In the genomic region with DNA sequence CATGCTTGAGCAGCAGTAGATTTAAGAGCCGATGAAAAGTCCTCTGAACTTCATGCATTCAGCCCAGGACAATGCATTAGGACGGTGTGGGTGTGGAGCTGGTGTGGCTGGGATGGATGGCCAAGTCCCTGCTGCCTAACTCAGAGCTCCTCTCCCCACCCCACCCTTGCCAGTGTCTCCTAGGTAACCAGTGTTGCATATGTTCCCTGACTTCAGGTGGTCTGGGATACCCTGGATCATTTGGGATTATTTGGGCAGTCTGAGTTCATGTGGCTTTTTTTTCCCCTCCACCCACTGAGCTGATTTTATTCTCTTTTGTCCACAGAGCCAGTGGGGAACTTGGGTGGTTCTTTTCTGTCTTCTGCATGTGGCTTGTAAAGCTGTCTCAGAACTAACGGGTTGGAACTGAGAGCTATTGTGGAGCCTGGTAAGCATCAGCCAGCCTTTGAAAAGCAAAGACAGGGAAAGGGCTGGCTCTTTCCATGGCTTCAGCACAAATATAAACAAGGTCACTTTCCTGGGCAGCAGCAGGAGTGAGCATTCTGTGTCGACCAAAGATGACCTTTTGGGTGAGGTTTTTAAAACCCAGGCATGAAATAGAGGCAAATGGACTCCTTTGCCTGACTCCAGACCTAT, we compare ENCODE assay signal across 11 mouse cellular contexts.
DNase-seq lines count a peak whose midpoint lies in the region; ATAC-seq lines count a peak whose summit lies in the region.
"Had no signal": no experiment of that assay in that cellular context is flagged by ENCODE, and none has a peak within 500 bp of the region (broad histone marks: within the 10 kb centered on the region; RNA-seq: fewer than 3 reads in every experiment).

No protein-coding gene starts in this region.

- 0 out of 2 replicates have a peak, but pooled peaks cover 7% of the 10 kb centered on the region for H3K4me1 ChIP-seq in limb, embryonic 11.5 days (ENCODE audit: control insufficient read depth, insufficient read depth, low read length)
- peaks cover 5% of the 10 kb centered on the region for H3K4me1 ChIP-seq in stomach, embryonic 16.5 days (ENCODE audit: control insufficient read depth, insufficient read depth, low read length)

- no peak for ATAC-seq in cerebellum, adult (ENCODE audit: insufficient number of reproducible peaks, low FRiP score, low TSS enrichment)
- peak; percentile 67 for ATAC-seq in limb, embryonic 11.5 days (ENCODE audit: insufficient number of reproducible peaks, low FRiP score, low TSS enrichment, low read depth)
- ATAC-seq in stomach, embryonic 16.5 days (ENCODE audit: insufficient read depth, low FRiP score), result peak; percentile 49; the same call in 1 of the 2 replicates

- no peaks in the 10 kb centered on the region for H3K36me3 ChIP-seq in limb, embryonic 11.5 days (ENCODE audit: control insufficient read depth, insufficient read depth, low read length)
- no peaks in the 10 kb centered on the region for H3K36me3 ChIP-seq in stomach, embryonic 16.5 days (ENCODE audit: control insufficient read depth, insufficient read depth, low read length)

- 0 out of 2 replicates have a peak overlapping the region, but pooled peaks have one; percentile 32 for H3K27ac ChIP-seq in limb, embryonic 11.5 days (replicated peaks; ENCODE audit: low read depth, low read length)
- H3K27ac ChIP-seq in stomach, embryonic 16.5 days (ENCODE audit: low read length), result peak overlapping the region; percentile 55

- no peak overlapping the region for H3K9ac ChIP-seq in limb, embryonic 11.5 days (ENCODE audit: low read length)
- no peak overlapping the region for H3K9ac ChIP-seq in stomach, embryonic 16.5 days (ENCODE audit: low read length)

- H3K27me3 ChIP-seq in limb, embryonic 11.5 days (ENCODE audit: control insufficient read depth, insufficient read depth, low read length), result no peaks in the 10 kb centered on the region
- H3K27me3 ChIP-seq in stomach, embryonic 16.5 days (ENCODE audit: control insufficient read depth, insufficient read depth, low read length), result no peaks in the 10 kb centered on the region

- no peak overlapping the region for H3K4me3 ChIP-seq in limb, embryonic 11.5 days (ENCODE audit: low read depth, low read length)
- no peak overlapping the region for H3K4me3 ChIP-seq in stomach, embryonic 16.5 days (replicated peaks; ENCODE audit: low read length)

- 20% methylated on average over 4 of the region's 4 CpGs for WGBS in limb, embryonic 11.5 days
- WGBS in stomach, embryonic 16.5 days, result 27% methylated on average over 4 of the region's 4 CpGs

- peak; percentile 5 to 12 for DNase-seq in cerebellum, postnatal 10 days
- peak; percentile 16 for DNase-seq in urinary bladder, postnatal 14 days (ENCODE audit: low spot score)
- no peak for DNase-seq in urinary bladder, postnatal 10 days (ENCODE audit: low spot score)
- DNase-seq in limb, embryonic 11.5 days (ENCODE audit: low spot score), result peak; percentile 43
- no peak for DNase-seq in B cell, adult 2 months
- no peak for DNase-seq in kidney, adult 18-20 months
- DNase-seq: heart, postnatal 4 days; layer of hippocampus, adult 9-11 months; lung, adult 18-20 months had no signal

- H3K4me2 ChIP-seq in limb, embryonic 11.5 days (ENCODE audit: low read depth, severe bottlenecking), result no peak overlapping the region
- H3K4me2 ChIP-seq in stomach, embryonic 16.5 days (ENCODE audit: low read depth, low read length), result no peak overlapping the region

- no peaks in the 10 kb centered on the region for H3K9me3 ChIP-seq in limb, embryonic 11.5 days (ENCODE audit: control insufficient read depth, low read length)
- H3K9me3 ChIP-seq in stomach, embryonic 16.5 days (replicated peaks; ENCODE audit: control insufficient read depth, low read length), result no peaks in the 10 kb centered on the region

Comparison
In these comparisons a context has a peak if more than half of its experiments do, and no peak if none do; other contexts are left out.
1. DNase-seq: peak in cerebellum, postnatal 10 days (2 of 2), urinary bladder, postnatal 14 days (single experiment) and limb, embryonic 11.5 days (single experiment); none in urinary bladder, postnatal 10 days (single experiment), B cell, adult 2 months (0 of 2) and kidney, adult 18-20 months (single experiment).